Mouse (Mus musculus) layer of hippocampus, adult 9-11 months (tissue): ENCODE measurements around the gene Mepce.

Experiments
- DNase-seq: peaks from one replicate; pipeline ENCODE4 v3.0.0; 2022

The Mepce gene

GRCm38 (mm10) chr5:137786109-137786942 lies 1.1 kb downstream of the Mepce start:
- DNase-seq: peak; percentile 100

GRCm38 (mm10) chr5:137785164-137786031 lies 2.1 kb downstream of the Mepce start:
- DNase-seq: no peak

DNA sequence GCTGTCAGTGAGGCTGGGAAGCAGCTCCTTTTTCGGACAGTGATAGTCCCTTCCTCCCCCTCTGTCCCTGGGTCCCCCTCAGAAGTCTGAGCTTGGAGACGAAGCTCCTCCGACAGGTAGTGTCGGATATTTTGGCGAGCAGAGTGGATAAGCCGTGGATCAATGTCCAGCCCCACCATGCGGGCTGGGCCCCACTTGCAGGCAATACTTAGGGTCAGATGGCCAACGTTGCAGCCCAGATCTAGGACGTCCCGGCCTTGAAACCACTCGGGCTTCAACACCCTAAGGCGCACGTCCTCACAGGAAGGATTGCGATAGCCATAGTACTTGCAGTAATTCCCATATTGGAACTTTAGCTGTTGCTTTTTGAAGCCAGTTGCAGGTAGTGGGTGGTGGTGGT lies 2.9 kb downstream of the Mepce start:
- DNase-seq: no peak

- no peak for DNase-seq
These were observed 3.4 kb downstream of the Mepce start for GRCm38 (mm10) chr5:137783901-137784540.

DNA sequence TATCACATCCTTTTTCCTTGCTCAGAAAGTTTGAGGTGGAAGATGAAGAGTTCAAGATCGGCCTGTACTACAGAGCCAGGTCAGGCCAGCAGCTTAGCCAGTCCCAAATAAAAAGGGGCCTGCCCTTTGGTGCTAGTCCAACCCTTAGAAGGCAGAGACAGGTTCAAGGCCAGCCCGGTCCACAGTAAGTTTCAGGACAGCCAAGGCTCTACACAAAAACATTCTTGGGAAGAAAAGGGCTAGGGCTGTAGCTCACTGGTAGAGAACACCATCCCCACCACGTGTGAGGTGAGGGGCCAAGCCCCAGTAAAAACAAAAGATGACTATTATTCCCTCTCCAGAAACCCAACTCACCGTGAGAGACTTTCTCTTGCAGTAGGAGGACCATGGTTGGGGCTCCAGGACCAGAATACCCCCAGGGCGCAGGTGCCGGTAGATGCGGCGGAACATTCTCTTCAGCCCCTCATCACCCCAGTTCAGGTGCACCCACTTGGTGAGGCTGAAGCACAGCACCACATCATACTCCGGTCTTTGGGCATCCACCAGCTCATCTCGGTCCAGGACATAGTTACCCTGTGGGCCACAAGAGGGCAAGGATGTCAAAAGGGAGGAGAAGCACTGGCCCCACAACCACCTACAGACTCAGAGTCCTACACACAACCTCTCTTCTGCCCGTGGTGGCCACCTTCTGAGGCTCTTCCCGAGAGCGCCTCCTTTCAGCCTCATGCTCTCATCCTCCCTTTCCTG lies 4.5 kb downstream of the Mepce start:
- no peak for DNase-seq

- no peak for DNase-seq
These were observed 5.8 kb downstream of the Mepce start for GRCm38 (mm10) chr5:137781661-137782060.

- DNase-seq: no peak
These were observed 8.2 kb downstream of the Mepce start for GRCm38 (mm10) chr5:137779053-137779933.

- DNase-seq: peak; percentile 96
These were observed 8.8 kb downstream of the Mepce start, which contains the start of gene Ppp1r35 for GRCm38 (mm10) chr5:137778635-137779034. Ppp1r35 (plus strand) TSS chr5:137778849.

GRCm38 (mm10) chr5:137777267-137777845 lies 10.1 kb downstream of the Mepce start:
- no peak for DNase-seq

GRCm38 (mm10) chr5:137776408-137776918 lies 11.0 kb downstream of the Mepce start:
- DNase-seq: no peak

GRCm38 (mm10) chr5:137775587-137776290 lies 11.7 kb downstream of the Mepce start:
- DNase-seq: peak; percentile 2

DNA sequence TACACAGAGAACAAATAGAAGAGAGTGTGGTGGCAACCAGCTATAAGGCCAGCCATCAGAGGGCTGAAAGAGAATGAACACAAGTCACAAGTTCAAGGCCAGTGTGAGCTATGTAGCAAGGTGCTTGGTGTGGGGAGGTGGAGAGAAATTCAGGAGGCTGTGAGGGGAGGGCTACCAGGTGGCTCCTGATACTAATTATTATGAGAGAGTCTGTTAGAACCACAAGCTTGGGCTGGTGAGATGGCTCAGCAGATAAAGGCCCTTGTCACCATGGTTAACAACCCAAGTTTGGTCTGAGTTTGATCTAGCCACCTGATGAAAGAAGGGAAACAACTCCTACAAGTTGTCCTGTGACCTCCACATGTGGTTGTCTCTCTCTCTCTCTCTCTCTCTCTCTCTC lies 14.7 kb downstream of the Mepce start:
- no peak for DNase-seq

DNA sequence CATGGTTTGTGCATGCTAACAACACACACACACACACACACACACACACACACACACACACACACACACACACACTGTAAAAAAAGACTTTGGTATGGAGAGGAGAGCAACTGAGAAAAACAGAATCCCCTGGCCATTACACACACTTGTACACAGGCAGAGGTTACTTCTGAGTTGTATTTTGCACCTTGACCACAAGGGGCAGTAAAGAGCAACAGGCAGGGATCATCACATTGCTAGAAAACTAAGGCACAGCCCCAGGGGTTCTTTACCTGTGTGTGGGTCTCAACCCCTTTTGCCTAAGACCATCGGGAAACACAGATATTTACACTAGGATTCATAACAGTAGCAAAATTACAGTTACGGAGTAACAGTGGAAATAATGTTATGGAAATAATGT lies 16.7 kb downstream of the Mepce start:
- no peak for DNase-seq

DNA sequence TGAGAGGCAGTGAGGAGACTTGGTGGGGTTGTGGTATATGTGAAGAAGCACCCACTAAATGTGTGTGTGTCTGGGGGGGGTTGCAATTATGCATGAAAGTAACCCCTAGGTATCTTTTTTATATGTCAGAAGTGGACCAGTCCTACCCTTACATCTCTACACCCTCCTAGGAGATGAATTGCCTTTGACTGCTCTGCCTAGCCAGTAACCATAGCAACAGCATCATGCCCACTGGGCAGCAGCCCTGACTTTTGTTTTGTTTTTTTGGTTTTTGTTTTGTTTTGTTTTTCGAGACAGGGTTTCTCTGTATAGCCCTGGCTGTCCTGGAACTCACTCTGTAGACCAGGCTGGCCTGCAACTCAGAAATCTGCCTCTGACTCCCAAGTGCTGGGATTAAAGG lies 19.0 kb downstream of the Mepce start:
- no peak for DNase-seq

- DNase-seq: no peak
These were observed 21.2 kb downstream of the Mepce start for GRCm38 (mm10) chr5:137766270-137766669.

GRCm38 (mm10) chr5:137764609-137765340 lies 22.7 kb downstream of the Mepce start:
- DNase-seq: no peak

DNA sequence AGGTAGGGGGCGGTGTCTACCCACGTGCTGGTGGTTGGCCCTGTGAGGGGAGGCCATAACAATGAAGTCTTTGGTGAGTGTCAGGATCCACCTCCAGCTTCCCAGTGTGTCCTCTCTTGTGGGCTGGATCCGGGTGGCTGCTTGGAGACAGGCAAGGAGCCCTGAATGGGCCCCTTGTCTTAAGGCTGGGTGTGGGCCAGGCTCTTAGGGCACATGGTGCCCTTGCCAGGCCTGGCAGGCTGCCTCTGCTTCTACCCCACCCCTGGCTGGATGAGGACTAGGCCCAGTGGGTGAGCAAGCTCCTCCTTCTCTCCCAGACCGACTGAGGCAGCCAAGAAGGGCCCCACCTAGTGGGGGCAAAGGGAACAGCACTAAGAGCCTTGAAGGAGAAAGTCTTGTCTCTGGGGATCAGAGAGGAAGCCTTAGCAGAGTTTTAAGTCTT lies 27.5 kb downstream of the Mepce start:
- peak; percentile 97 for DNase-seq

DNA sequence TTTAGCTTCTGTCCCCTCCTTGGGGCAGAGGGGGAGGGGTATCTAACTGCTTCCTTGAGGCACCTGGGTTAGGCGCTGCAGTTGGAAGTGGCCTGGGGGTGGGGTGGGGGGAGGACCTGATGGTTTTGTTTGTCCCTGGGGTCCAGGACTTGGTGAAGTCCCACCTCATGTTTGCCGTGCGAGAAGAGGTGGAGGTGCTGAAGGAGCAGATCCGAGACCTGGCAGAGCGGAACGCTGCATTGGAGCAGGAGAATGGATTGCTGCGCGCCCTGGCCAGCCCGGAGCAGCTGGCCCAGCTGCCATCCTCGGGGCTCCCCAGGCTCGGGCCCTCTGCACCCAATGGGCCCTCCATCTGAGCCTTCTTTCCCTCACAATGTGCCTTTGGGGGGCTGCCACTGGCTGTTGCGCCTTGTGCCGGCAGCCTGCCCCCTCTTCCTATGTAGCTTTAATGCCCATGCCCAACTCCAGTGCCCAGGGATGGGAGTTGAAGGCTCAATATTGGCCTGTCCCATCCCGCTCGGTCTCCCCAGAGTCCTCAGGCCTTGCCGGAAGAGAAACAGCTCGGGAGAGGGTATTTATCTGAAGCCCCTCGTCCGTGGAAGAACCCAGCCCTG lies 28.4 kb downstream of the Mepce start:
- DNase-seq: no peak

DNA sequence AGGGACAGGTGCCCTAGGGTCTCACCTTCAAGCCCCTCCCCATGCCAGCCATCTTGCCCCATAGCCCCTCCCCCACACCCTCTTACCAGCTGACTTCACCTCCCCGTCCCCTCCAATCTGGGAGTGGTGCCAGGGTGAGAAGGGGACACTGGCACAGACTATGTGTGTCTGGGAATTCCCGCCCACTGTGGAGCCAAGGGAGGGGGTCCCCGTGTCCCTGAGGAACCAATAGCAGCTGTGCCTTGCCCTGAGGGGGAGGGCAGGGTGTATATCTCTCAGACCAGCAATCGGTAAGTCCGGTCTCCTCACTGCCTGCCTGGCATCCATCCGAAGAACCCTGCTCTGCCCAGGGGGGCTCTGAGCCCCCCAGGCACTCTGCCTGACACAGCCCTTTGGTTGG lies 29.6 kb downstream of the Mepce start:
- DNase-seq: peak; percentile 95
